Mouse (Mus musculus) induced T-regulatory cell, adult 2 months (primary cell): ENCODE results near the gene Rilp.
A peak's percentile ranks its signal among the peaks of the same experiment; 100 is the strongest.

Experiments
- DNase-seq: peaks from one replicate; pipeline ENCODE4 v3.0.0-alpha.2; 2012; ENCODE audit warnings: low read depth

The Rilp gene

DNA sequence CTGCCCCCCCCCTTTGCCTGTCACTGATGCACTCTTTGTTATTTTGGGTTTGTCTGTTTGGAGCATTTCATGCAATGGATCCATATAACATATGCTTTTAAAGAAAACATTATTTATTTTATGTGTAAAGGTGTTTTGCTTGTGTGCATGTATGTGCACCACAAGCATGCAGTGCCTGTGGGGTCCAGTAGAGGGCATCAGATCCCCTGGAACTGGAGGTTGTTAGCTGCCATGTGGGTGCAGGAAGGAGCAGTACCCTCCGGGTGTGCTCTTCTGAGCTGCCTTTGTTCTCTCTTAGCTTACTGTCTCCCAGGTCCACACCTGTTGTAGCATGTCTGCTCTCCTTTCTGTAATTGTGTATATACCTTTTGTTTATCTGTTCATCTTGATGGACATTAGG lies 48.2 kb downstream of the Rilp start:
- DNase-seq, result peak; percentile 49

DNA sequence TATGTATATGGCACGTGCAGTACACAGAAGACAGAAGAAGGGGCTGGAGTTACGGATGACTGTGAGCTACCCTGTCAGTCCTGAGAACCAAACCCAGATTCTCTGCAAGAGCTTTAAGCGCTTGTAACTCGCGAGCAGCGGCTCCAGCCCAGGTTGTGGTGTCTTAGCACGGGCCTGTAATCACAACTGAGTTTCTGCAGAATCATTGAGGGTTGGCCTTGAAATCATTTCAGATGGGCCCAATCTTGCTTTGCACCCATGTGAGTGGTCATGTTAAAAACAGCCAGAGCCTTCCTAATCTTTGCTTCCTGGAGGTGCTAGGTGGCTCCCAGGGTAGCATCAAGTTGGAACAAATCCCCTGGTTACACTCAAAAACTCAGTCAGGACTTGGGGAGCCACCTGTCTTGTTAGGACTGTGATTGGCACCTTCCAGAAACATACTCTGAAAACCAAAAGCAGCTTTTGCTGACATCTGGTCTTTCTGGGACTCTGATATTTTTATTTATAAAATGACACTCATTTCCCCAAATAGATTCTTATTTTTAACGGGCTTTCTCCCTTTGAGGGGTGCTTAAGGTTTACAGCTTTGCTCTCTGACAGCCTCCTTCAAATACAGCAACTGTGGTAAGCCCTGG lies 50.1 kb downstream of the Rilp start:
- DNase-seq, result no peak

DNA sequence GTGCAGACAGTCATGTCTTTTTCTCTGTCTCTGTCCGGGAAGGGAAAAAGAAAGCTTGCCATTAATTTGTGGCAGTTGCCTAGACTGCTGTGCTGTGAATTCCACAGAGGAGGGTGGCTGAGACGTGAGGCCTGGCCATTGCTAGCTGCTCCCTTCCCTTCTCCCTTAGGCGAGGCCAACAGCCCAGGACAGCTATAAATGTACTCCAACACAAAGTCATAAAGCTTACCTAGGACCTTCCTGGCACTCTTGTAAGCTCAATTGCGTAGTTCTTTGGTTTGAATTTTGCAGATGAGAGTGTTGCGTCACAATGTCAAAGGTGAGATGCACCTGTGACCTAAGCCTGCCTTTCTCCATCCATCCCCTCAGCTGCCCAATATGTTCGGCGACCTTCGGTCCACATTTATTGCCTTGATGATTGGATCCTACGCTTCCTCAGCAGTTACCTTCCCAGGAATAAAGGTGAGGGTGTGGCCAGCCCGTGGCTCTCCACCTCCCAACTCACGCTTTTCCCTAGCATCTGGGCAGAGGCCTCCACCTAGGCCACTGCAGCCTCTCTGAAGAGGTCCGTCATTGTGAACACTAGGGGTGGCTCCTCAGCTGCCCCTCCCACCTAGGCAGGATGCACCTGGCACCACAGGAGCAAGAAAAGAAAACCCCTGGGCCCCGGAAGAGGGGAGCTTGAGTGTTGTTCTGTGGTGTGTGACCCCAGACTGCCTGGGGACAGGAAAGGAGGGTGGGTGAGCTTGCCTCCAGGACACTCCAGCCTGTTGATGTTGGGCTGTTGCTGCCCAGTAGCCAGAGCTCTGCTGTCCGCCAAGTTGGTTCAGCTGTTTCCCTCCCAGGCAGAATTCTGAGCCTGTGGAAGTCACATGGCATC lies 50.9 kb downstream of the Rilp start:
- no peak for DNase-seq

DNA sequence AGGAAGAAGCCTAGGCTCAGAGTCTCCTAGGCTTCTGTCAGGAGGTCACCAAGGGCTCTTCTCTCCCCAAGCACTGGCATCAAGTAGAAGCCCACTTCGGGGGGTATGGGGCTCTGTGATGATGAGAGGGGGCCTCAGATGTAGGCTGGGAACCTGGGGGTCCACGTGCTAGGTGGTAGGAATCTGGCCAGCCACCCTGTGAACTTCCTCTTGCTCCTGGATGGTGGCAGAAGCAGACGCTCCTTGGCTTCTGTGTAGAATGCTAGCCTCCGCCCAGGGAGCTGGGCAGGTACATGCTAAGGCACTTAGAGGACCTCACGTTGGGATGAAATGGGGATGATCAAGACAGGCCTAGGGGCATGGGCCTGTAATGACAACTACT lies 51.5 kb downstream of the Rilp start:
- no peak for DNase-seq
